Mouse (Mus musculus) heart, postnatal 0 days (tissue): ENCODE data around the gene Olfr930. TPM values are rescaled to one million over a fixed set of nuclear protein-coding genes. Genes with fewer than 3 reads are reported as not detected.

Experiments used
- ATAC-seq: fragments of 200-750 bp; cut with Nextera tagmentation; 2 replicates; pipeline ENCODE4 v1.8.0; 2017; ENCODE audit warnings: low read depth, moderate number of reproducible peaks, moderate library complexity; ENCODE audit not compliant: insufficient read depth
- DNase-seq: peaks from one replicate; pipeline ENCODE4 v3.0.0-alpha.2; 2016; ENCODE audit warnings: low spot score
- H3K27ac ChIP-seq: fragments of 300-500 bp; sonication (generic); 2 replicates; pipeline ENCODE4 v1.5.1; 2014; ENCODE audit warnings: low read depth, mild to moderate bottlenecking
- H3K27me3 ChIP-seq: fragments of 300-500 bp; sonication (generic); 2 replicates; pipeline ENCODE4 v1.6.1; 2014; ENCODE audit warnings: low read length, mixed read lengths; ENCODE audit not compliant: control insufficient read depth, insufficient read depth
- H3K36me3 ChIP-seq: fragments of 300-500 bp; sonication (generic); replicated peaks from 2 replicates; pipeline ENCODE4 v1.6.1; 2014; ENCODE audit warnings: low read length, mixed read lengths; ENCODE audit not compliant: control insufficient read depth, insufficient read depth
- H3K4me1 ChIP-seq: fragments of 300-500 bp; sonication (generic); 2 replicates; pipeline ENCODE4 v1.6.1; 2014; ENCODE audit warnings: antibody characterized with exemption; ENCODE audit not compliant: control insufficient read depth, insufficient read depth
- H3K4me2 ChIP-seq: fragments of 300-500 bp; sonication (generic); 2 replicates; pipeline ENCODE4 v1.6.1; 2014; ENCODE audit warnings: low read depth, mild to moderate bottlenecking, low read length, moderate library complexity
- H3K4me3 ChIP-seq: fragments of 300-500 bp; sonication (generic); 2 replicates; pipeline ENCODE4 v1.5.1; 2014; ENCODE audit warnings: low read depth, low read length
- H3K9ac ChIP-seq: fragments of 300-500 bp; sonication (generic); replicated peaks from 2 replicates; pipeline ENCODE4 v1.6.1; 2014; ENCODE audit warnings: low read depth, low read length, mixed read lengths
- H3K9me3 ChIP-seq: fragments of 300-500 bp; sonication (generic); replicated peaks from 2 replicates; pipeline ENCODE4 v1.6.1; 2016; ENCODE audit warnings: low read length; ENCODE audit not compliant: control insufficient read depth
- CTCF ChIP-seq: IDR thresholded peaks from 2 replicates; pipeline ENCODE4 v1.5.1; 2016; ENCODE audit warnings: antibody characterized with exemption, control low read depth, low read depth
- EP300 ChIP-seq: IDR thresholded peaks from 2 replicates; pipeline ENCODE4 v1.6.1; 2016; ENCODE audit warnings: antibody characterized with exemption, low read depth
- WGBS: fragments of 180-500 bp; shearing (Covaris S2); extraction: QIAGEN DNeasy Blood & Tissue Kit; methylation state at CpG from one replicate; pipeline ENCODE4 v1.1.7; 2014; 5-methylcytosine and 5-hydroxymethylcytosine counted together
- polyA plus RNA-seq: library from polyadenylated mRNA; unstranded; fragments of >200 nt; fragmentation: Nextera tagmentation; extraction: Ambion mirVana; gene quantifications from 2 replicates; pipeline ENCODE4 v1.2.1, GENCODE M21; 2015
- total RNA-seq: library from RNA; depleted of rRNA; stranded (reverse); fragments of >200 nt; gene quantifications from 2 replicates; pipeline ENCODE4 v1.2.3, GENCODE M21; 2014; ENCODE audit warnings: low replicate concordance; rRNA removed

Olfr930 gene
- not detected in 2 replicates for total RNA-seq
- not detected in 2 replicates for polyA plus RNA-seq

GRCm38 (mm10) chr9:38929509-38929908, at the start of gene Olfr930:
Gene Olfr930, plus strand, starts transcription at chr9:38929809.
- TF ChIP-seq CTCF (no peak), EP300 (no peak)

GRCm38 (mm10) chr9:38953401-38954123, 24.0 kb downstream of the Olfr930 start:
- ATAC-seq (no peak), DNase-seq (no peak)
- WGBS, result 57% methylated on average over 7 of the region's 7 CpGs

More at GRCm38 (mm10) chr9:38929509-38929908, at the start of gene Olfr930:
- Histone ChIP-seq H3K9ac (no peak within 1 kb of the TSS), H3K4me1 (no peaks in the 10 kb centered on the region), H3K36me3 (no peaks in the 10 kb centered on the region), H3K9me3 (no peaks in the 10 kb centered on the region), H3K27ac (no peak within 1 kb of the TSS), H3K27me3 (no peaks in the 10 kb centered on the region), H3K4me2 (no peak within 1 kb of the TSS), H3K4me3 (no peak within 1 kb of the TSS)
- no peak for DNase-seq
- ATAC-seq, result no peak

DNA sequence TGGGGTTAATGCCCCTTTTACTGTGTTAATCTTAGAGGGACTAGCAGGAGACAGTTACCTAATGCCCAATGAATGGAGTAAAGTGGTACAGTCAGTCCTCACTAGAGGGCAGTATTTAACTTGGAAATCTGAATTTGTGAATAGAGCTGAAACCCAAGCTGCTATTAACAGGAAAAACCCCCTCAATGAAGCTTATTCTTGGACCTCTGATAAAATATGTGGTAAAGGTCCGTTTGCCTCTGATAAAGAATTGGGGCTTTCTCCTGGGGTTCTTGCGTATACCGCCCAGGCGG, 24.5 kb downstream of the Olfr930 start:
- 60% methylated on average over 4 of the region's 4 CpGs for WGBS
- H3K9me3 ChIP-seq, result no peaks in the 10 kb centered on the region
- DNase-seq (no peak), ATAC-seq (no peak)
- no peaks in the 10 kb centered on the region for H3K36me3 ChIP-seq
- no peak for TF ChIP-seq EP300
- peak; percentile 17; the same call in 1 of the 2 replicates for TF ChIP-seq CTCF
- H3K4me2 ChIP-seq, result no peak overlapping the region
- no peak overlapping the region for H3K9ac ChIP-seq
- no peaks in the 10 kb centered on the region for H3K4me1 ChIP-seq
- H3K4me3 ChIP-seq, result no peak overlapping the region
- H3K27ac ChIP-seq, result no peak overlapping the region
- no peaks in the 10 kb centered on the region for H3K27me3 ChIP-seq

More at GRCm38 (mm10) chr9:38953401-38954123, 24.0 kb downstream of the Olfr930 start:
- Histone ChIP-seq H3K27ac (no peak overlapping the region), H3K9ac (no peak overlapping the region), H3K4me2 (no peak overlapping the region), H3K4me1 (no peaks in the 10 kb centered on the region), H3K9me3 (no peaks in the 10 kb centered on the region), H3K4me3 (no peak overlapping the region), H3K36me3 (no peaks in the 10 kb centered on the region), H3K27me3 (no peaks in the 10 kb centered on the region)
- TF ChIP-seq EP300 (no peak), CTCF (no peak)

DNA sequence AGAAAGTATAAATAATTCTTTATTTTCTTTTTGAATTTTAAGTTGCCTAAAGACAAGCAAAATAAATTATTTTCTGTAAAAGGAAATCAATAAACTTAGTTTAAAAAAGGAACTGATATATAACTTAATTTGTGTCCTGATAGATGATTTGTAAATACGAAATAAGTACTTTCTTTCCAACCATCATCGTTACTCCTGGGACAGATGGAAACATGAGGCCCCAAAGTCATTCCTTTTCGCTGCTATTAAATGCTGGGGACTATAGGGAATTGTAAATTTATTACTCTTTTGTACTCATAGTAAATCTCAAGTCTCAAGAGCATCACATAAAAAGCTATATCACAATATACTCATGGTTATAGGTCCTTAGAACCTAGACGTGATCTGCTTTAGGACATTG, 42.4 kb downstream of the Olfr930 start, which contains the start of gene Olfr933:
Olfr933 (plus strand) TSS at position 301 of the 400 bp plus-strand sequence.
- ATAC-seq (no peak), DNase-seq (no peak)
- Histone ChIP-seq H3K36me3 (no peaks in the 10 kb centered on the region), H3K9ac (no peak within 1 kb of the TSS), H3K27ac (no peak within 1 kb of the TSS), H3K4me3 (no peak within 1 kb of the TSS), H3K4me2 (no peak within 1 kb of the TSS), H3K27me3 (no peaks in the 10 kb centered on the region), H3K4me1 (no peaks in the 10 kb centered on the region), H3K9me3 (no peaks in the 10 kb centered on the region)
- TF ChIP-seq EP300 (no peak), CTCF (no peak)
- 66% methylated on average over 4 of the region's 4 CpGs for WGBS

Other genes starting within 250 kb of the Olfr930 start
- not detected in 2 replicates for gene Olfr919, start 226.1 kb upstream of the Olfr930 start, total RNA-seq
- gene Olfr919, start 226.1 kb upstream of the Olfr930 start, polyA plus RNA-seq, result not detected in 2 replicates
- 33.4 and 43.1 TPM in 2 replicates for gene Vwa5a, start 211.5 kb upstream of the Olfr930 start, total RNA-seq
- 17.1 and 18.5 TPM in 2 replicates for gene Vwa5a, start 211.5 kb upstream of the Olfr930 start, polyA plus RNA-seq
- 0.19 and 0.80 TPM in 2 replicates for gene Olfr920, start 177.5 kb upstream of the Olfr930 start, total RNA-seq
- 0.03 and 0.04 TPM in 2 replicates for gene Olfr920, start 177.5 kb upstream of the Olfr930 start, polyA plus RNA-seq
- gene Olfr921, start 156.7 kb upstream of the Olfr930 start, total RNA-seq, result not detected in 2 replicates
- gene Olfr921, start 156.7 kb upstream of the Olfr930 start, polyA plus RNA-seq, result not detected in 2 replicates
- not detected in 2 replicates for gene Olfr922, start 115.2 kb upstream of the Olfr930 start, total RNA-seq
- not detected in 2 replicates for gene Olfr922, start 115.2 kb upstream of the Olfr930 start, polyA plus RNA-seq
- gene Olfr923, start 103.3 kb upstream of the Olfr930 start, total RNA-seq, result not detected in 2 replicates
- not detected in 2 replicates for gene Olfr923, start 103.3 kb upstream of the Olfr930 start, polyA plus RNA-seq
- not detected in 2 replicates for gene Olfr924, start 85.4 kb upstream of the Olfr930 start, total RNA-seq
- gene Olfr924, start 85.4 kb upstream of the Olfr930 start, polyA plus RNA-seq, result not detected in 2 replicates
- not detected in 2 replicates for gene Olfr26, start 74.7 kb upstream of the Olfr930 start, total RNA-seq
- not detected in 2 replicates for gene Olfr26, start 74.7 kb upstream of the Olfr930 start, polyA plus RNA-seq
- not detected in 2 replicates for gene Olfr926, start 52.7 kb upstream of the Olfr930 start, total RNA-seq
- not detected in 2 replicates for gene Olfr926, start 52.7 kb upstream of the Olfr930 start, polyA plus RNA-seq
- gene Olfr933, start 42.5 kb downstream of the Olfr930 start, total RNA-seq, result not detected in 2 replicates
- not detected in 2 replicates for gene Olfr933, start 42.5 kb downstream of the Olfr930 start, polyA plus RNA-seq
- gene Olfr934, start 58.5 kb downstream of the Olfr930 start, total RNA-seq, result not detected in 2 replicates
- not detected in 2 replicates for gene Olfr934, start 58.5 kb downstream of the Olfr930 start, polyA plus RNA-seq
- gene Olfr935, start 69.9 kb downstream of the Olfr930 start, total RNA-seq, result not detected in 2 replicates
- not detected in 2 replicates for gene Olfr935, start 69.9 kb downstream of the Olfr930 start, polyA plus RNA-seq
- not detected in 2 replicates for gene Olfr146, start 93.6 kb downstream of the Olfr930 start, total RNA-seq
- not detected in 2 replicates for gene Olfr146, start 93.6 kb downstream of the Olfr930 start, polyA plus RNA-seq
- not detected in 2 replicates for gene Olfr937, start 135.1 kb downstream of the Olfr930 start, total RNA-seq
- gene Olfr937, start 135.1 kb downstream of the Olfr930 start, polyA plus RNA-seq, result not detected in 2 replicates
- gene Olfr938, start 149.1 kb downstream of the Olfr930 start, total RNA-seq, result not detected in 2 replicates
- gene Olfr938, start 149.1 kb downstream of the Olfr930 start, polyA plus RNA-seq, result not detected in 2 replicates
- gene Olfr27, start 198.3 kb downstream of the Olfr930 start, total RNA-seq, result not detected in 2 replicates
- not detected in 2 replicates for gene Olfr27, start 198.3 kb downstream of the Olfr930 start, polyA plus RNA-seq
- gene Olfr943, start 236.5 kb downstream of the Olfr930 start, total RNA-seq, result not detected in 2 replicates
- not detected in 2 replicates for gene Olfr943, start 236.5 kb downstream of the Olfr930 start, polyA plus RNA-seq